Comparison of ENCODE assay signal across 20 mouse cellular contexts in genomic region chr6:143855421-143855820, GRCm38 (mm10).
DNase-seq lines count a peak whose midpoint lies in the region; ATAC-seq and TF ChIP-seq lines count a peak whose summit lies in the region.
"Had no signal": no experiment of that assay in that cellular context is flagged by ENCODE, and none has a peak within 500 bp of the region (broad histone marks: within the 10 kb centered on the region; RNA-seq: fewer than 3 reads in every experiment).

No protein-coding gene starts in this region.

- H3K4me3 ChIP-seq in hindbrain, embryonic 11.5 days (ENCODE audit: low read depth, low read length), result no peak overlapping the region
- no peak overlapping the region for H3K4me3 ChIP-seq in hindbrain, embryonic 10.5 days
- H3K4me3 ChIP-seq in hindbrain, postnatal 0 days (ENCODE audit: low read length), result no peak overlapping the region
- H3K4me3 ChIP-seq: heart, embryonic 10.5 days; liver, embryonic 13.5 days had no signal

- H3K27ac ChIP-seq in hindbrain, embryonic 11.5 days (ENCODE audit: low read depth, low read length), result no peak overlapping the region
- H3K27ac ChIP-seq in hindbrain, embryonic 10.5 days, result no peak overlapping the region
- no peak overlapping the region for H3K27ac ChIP-seq in hindbrain, postnatal 0 days
- H3K27ac ChIP-seq: heart, embryonic 10.5 days; liver, embryonic 13.5 days had no signal

- 0 out of 2 replicates have a peak, but pooled peaks have one; percentile 30 for ATAC-seq in hindbrain, embryonic 11.5 days (ENCODE audit: low FRiP score)
- 0 out of 2 replicates have a peak, but pooled peaks have one; percentile 15 for ATAC-seq in hindbrain, postnatal 0 days
- ATAC-seq: activated CD4-positive, CD25-positive, alpha-beta regulatory T cell, adult 4 months; CD4-positive, CD25-positive, alpha-beta regulatory T cell, adult 4 months; intestine, postnatal 0 days had no signal

- H3K4me2 ChIP-seq in hindbrain, embryonic 11.5 days (replicated peaks; ENCODE audit: low read depth, low read length), result no peak overlapping the region
- peak overlapping the region; percentile 36 for H3K4me2 ChIP-seq in hindbrain, postnatal 0 days (ENCODE audit: low read depth, low read length)
- H3K4me2 ChIP-seq: liver, embryonic 13.5 days; lung, embryonic 14.5 days had no signal

- peak; percentile 29 for DNase-seq in embryo, embryonic 10.5 days (ENCODE audit: low spot score)
- no peak for DNase-seq in embryo, embryonic 11 days
- peak; percentile 11 for DNase-seq in hindbrain, embryonic 11.5 days (ENCODE audit: low spot score)
- no peak for DNase-seq in hindbrain, embryonic 10.5 days (ENCODE audit: low spot score)
- peak; percentile 58 for DNase-seq in brain, embryonic 14.5 days (ENCODE audit: low read depth)
- peak; percentile 8 for DNase-seq in hindbrain, postnatal 0 days (ENCODE audit: low spot score)
- DNase-seq in right cerebral cortex, postnatal 14 days, result no peak
- no peak for DNase-seq in adrenal gland, adult 18-20 months (ENCODE audit: low spot score in 2 of 2)
- DNase-seq: adrenal gland, postnatal 14 days; cerebellum, adult 11 months; cerebellum, postnatal 14 days; heart, postnatal 36 days; liver, embryonic 13.5 days; lung, embryonic 14.5 days; lung, postnatal 36 days; thymus, postnatal 25 days had no signal

- WGBS in hindbrain, embryonic 11.5 days, result 52% methylated on average over 12 of the region's 12 CpGs
- 67% methylated on average over 12 of the region's 12 CpGs for WGBS in hindbrain, embryonic 10.5 days
- 34% methylated on average over 12 of the region's 12 CpGs for WGBS in hindbrain, postnatal 0 days

- H3K9me3 ChIP-seq in hindbrain, embryonic 11.5 days (ENCODE audit: control insufficient read depth, low read length), result no peaks in the 10 kb centered on the region
- H3K9me3 ChIP-seq in hindbrain, embryonic 10.5 days, result no peaks in the 10 kb centered on the region
- H3K9me3 ChIP-seq in hindbrain, postnatal 0 days (ENCODE audit: low read length), result no peaks in the 10 kb centered on the region
- H3K9me3 ChIP-seq: heart, embryonic 10.5 days; liver, embryonic 13.5 days had no signal

- H3K27me3 ChIP-seq in hindbrain, embryonic 11.5 days (ENCODE audit: control insufficient read depth, insufficient read depth, low read length), result no peaks in the 10 kb centered on the region
- H3K27me3 ChIP-seq in hindbrain, embryonic 10.5 days (ENCODE audit: insufficient read depth, poor library complexity, severe bottlenecking), result no peaks in the 10 kb centered on the region
- H3K27me3 ChIP-seq in hindbrain, postnatal 0 days (ENCODE audit: insufficient read depth, low read length), result no peaks in the 10 kb centered on the region
- H3K27me3 ChIP-seq: liver, embryonic 13.5 days had no signal

- no peak for TF ChIP-seq CTCF in brain, embryonic 14.5 days (IDR thresholded peaks at IDR 0.05; ENCODE audit: borderline replicate concordance, extremely low read depth, insufficient read depth, insufficient read length)
- no peak for TF ChIP-seq CTCF in hindbrain, postnatal 0 days (IDR thresholded peaks at IDR 0.05; ENCODE audit: low read depth)

- no peak for TF ChIP-seq POLR2A in brain, embryonic 14.5 days (IDR thresholded peaks at IDR 0.05; ENCODE audit: borderline replicate concordance, extremely low read depth, insufficient read depth, insufficient read length, poor library complexity, severe bottlenecking)

- H3K4me1 ChIP-seq in hindbrain, embryonic 11.5 days (replicated peaks; ENCODE audit: control insufficient read depth, insufficient read depth, low read length), result no peaks in the 10 kb centered on the region
- H3K4me1 ChIP-seq in hindbrain, embryonic 10.5 days (replicated peaks), result 0 out of 2 replicates have a peak, but pooled peaks cover 4% of the 10 kb centered on the region
- H3K4me1 ChIP-seq in hindbrain, postnatal 0 days (ENCODE audit: insufficient read depth, low read length), result no peaks in the 10 kb centered on the region
- H3K4me1 ChIP-seq: heart, embryonic 10.5 days had no signal

- H3K9ac ChIP-seq in hindbrain, embryonic 11.5 days (ENCODE audit: low read depth, low read length), result no peak overlapping the region
- H3K9ac ChIP-seq in hindbrain, postnatal 0 days (replicated peaks; ENCODE audit: low read length), result no peak overlapping the region
- H3K9ac ChIP-seq: liver, embryonic 13.5 days; lung, embryonic 14.5 days had no signal

- no peaks in the 10 kb centered on the region for H3K36me3 ChIP-seq in hindbrain, embryonic 11.5 days (ENCODE audit: control insufficient read depth, insufficient read depth, low read length)
- no peaks in the 10 kb centered on the region for H3K36me3 ChIP-seq in hindbrain, embryonic 10.5 days
- H3K36me3 ChIP-seq in hindbrain, postnatal 0 days (ENCODE audit: insufficient read depth, low read length), result no peaks in the 10 kb centered on the region
- H3K36me3 ChIP-seq: heart, embryonic 10.5 days; liver, embryonic 13.5 days had no signal

Comparison
In these comparisons a context has a peak if more than half of its experiments do, and no peak if none do; other contexts are left out.
1. DNase-seq: peak in embryo, embryonic 10.5 days (single experiment), hindbrain, embryonic 11.5 days (single experiment), brain, embryonic 14.5 days (single experiment) and hindbrain, postnatal 0 days (single experiment); none in embryo, embryonic 11 days (single experiment), hindbrain, embryonic 10.5 days (single experiment), right cerebral cortex, postnatal 14 days (single experiment) and adrenal gland, adult 18-20 months (0 of 2).